Mouse (Mus musculus): ENCODE measurements around the gene S100a1. TPM values are rescaled to one million over a fixed set of nuclear protein-coding genes. Genes with fewer than 3 reads are reported as not detected.

The S100a1 gene
- total and polyA plus RNA-seq, 2 experiments = 123 to 335 TPM

- WGBS = under 1% methylated on average over 66 of the region's 66 CpGs
Measured at GRCm38 (mm10) chr3:90508950-90509746, 5.0 kb downstream of the S100a1 start, which contains the start of gene Chtop. Gene Chtop (minus strand): TSS chr3:90509498.

GRCm38 (mm10) chr3:90508287-90508949, 5.8 kb downstream of the S100a1 start:
- WGBS = under 1% methylated on average over 20 of the region's 20 CpGs
- TF ChIP-seq CTCF (IDR thresholded peaks at IDR 0.05; ENCODE audit: low read depth, low read length) = no peak
- TF ChIP-seq POLR2A (IDR thresholded peaks at IDR 0.05; ENCODE audit: extremely low read depth, insufficient read depth, low read length) = no peak
- DNase-seq (ENCODE audit: extremely low read depth, low read depth, low spot score) = peak; percentile 45
- Histone ChIP-seq H3K79me2 (ENCODE audit: control insufficient read depth, insufficient read depth, low read length) (no peaks in the 10 kb centered on the region; the same call in 1 of the 2 replicates), H3K27ac (replicated peaks; ENCODE audit: insufficient read depth, low read depth, low read length) (peak overlapping the region; percentile 66), H3K36me3 (ENCODE audit: control insufficient read depth, insufficient read depth, low read length) (peaks cover 36% of the 10 kb centered on the region), H3K4me3 (ENCODE audit: insufficient read depth, low read depth, low read length) (peak overlapping the region; percentile 76), H3K27me3 (ENCODE audit: control insufficient read depth, insufficient read depth, low read length) (no peaks in the 10 kb centered on the region), H3K9ac (ENCODE audit: low read depth, low read length) (peak overlapping the region; percentile 94), H3K4me1 (ENCODE audit: control insufficient read depth, insufficient read depth, low read length) (peaks cover 12% of the 10 kb centered on the region)

More at GRCm38 (mm10) chr3:90508950-90509746, 5.0 kb downstream of the S100a1 start, which contains the start of gene Chtop:
- TF ChIP-seq CTCF (IDR thresholded peaks at IDR 0.05; ENCODE audit: low read depth, low read length) = no peak
- peak; percentile 34; the same call in 1 of the 2 replicates for TF ChIP-seq POLR2A (IDR thresholded peaks at IDR 0.05; ENCODE audit: extremely low read depth, insufficient read depth, low read length)
- H3K27me3 ChIP-seq (ENCODE audit: control insufficient read depth, insufficient read depth, low read length) = no peaks in the 10 kb centered on the region
- H3K4me1 ChIP-seq (ENCODE audit: control insufficient read depth, insufficient read depth, low read length) = peaks cover 14% of the 10 kb centered on the region
- peak within 1 kb of the TSS; percentile 76 for H3K4me3 ChIP-seq (ENCODE audit: insufficient read depth, low read depth, low read length)
- H3K27ac ChIP-seq (replicated peaks; ENCODE audit: insufficient read depth, low read depth, low read length) = peak within 1 kb of the TSS; percentile 85
- no peaks in the 10 kb centered on the region; the same call in 1 of the 2 replicates for H3K79me2 ChIP-seq (ENCODE audit: control insufficient read depth, insufficient read depth, low read length)
- DNase-seq (ENCODE audit: extremely low read depth, low read depth, low spot score) = peak; percentile 96
- peaks cover 29% of the 10 kb centered on the region for H3K36me3 ChIP-seq (ENCODE audit: control insufficient read depth, insufficient read depth, low read length)
- peak within 1 kb of the TSS; percentile 94 for H3K9ac ChIP-seq (ENCODE audit: low read depth, low read length)

GRCm38 (mm10) chr3:90506362-90506761, 7.8 kb downstream of the S100a1 start:
- no peaks in the 10 kb centered on the region for H3K27me3 ChIP-seq (ENCODE audit: control insufficient read depth, insufficient read depth, low read length)
- H3K4me3 ChIP-seq (ENCODE audit: insufficient read depth, low read depth, low read length) = no peak overlapping the region
- H3K4me1 ChIP-seq (ENCODE audit: control insufficient read depth, insufficient read depth, low read length) = peaks cover 8% of the 10 kb centered on the region
- no peaks in the 10 kb centered on the region; the same call in 1 of the 2 replicates for H3K79me2 ChIP-seq (ENCODE audit: control insufficient read depth, insufficient read depth, low read length)
- H3K9ac ChIP-seq (ENCODE audit: low read depth, low read length) = no peak overlapping the region
- peaks cover 54% of the 10 kb centered on the region for H3K36me3 ChIP-seq (ENCODE audit: control insufficient read depth, insufficient read depth, low read length)
- peak; percentile 54 for DNase-seq (ENCODE audit: extremely low read depth, low read depth, low spot score)
- TF ChIP-seq CTCF (IDR thresholded peaks at IDR 0.05; ENCODE audit: low read depth, low read length) (no peak), POLR2A (IDR thresholded peaks at IDR 0.05; ENCODE audit: extremely low read depth, insufficient read depth, low read length) (no peak)
- no peak overlapping the region for H3K27ac ChIP-seq (replicated peaks; ENCODE audit: insufficient read depth, low read depth, low read length)
- WGBS = 22% methylated on average over 3 of the region's 3 CpGs

- H3K4me3 ChIP-seq (ENCODE audit: insufficient read depth, low read depth, low read length) = no peak overlapping the region
- no peaks in the 10 kb centered on the region for H3K27me3 ChIP-seq (ENCODE audit: control insufficient read depth, insufficient read depth, low read length)
- no peaks in the 10 kb centered on the region; the same call in 1 of the 2 replicates for H3K79me2 ChIP-seq (ENCODE audit: control insufficient read depth, insufficient read depth, low read length)
- H3K4me1 ChIP-seq (ENCODE audit: control insufficient read depth, insufficient read depth, low read length) = peaks cover 8% of the 10 kb centered on the region
- TF ChIP-seq POLR2A (IDR thresholded peaks at IDR 0.05; ENCODE audit: extremely low read depth, insufficient read depth, low read length) (no peak), CTCF (IDR thresholded peaks at IDR 0.05; ENCODE audit: low read depth, low read length) (no peak)
- H3K27ac ChIP-seq (replicated peaks; ENCODE audit: insufficient read depth, low read depth, low read length) = no peak overlapping the region
- WGBS = 97% methylated on average over 5 of the region's 5 CpGs
- no peak for DNase-seq (ENCODE audit: extremely low read depth, low read depth, low spot score)
- no peak overlapping the region for H3K9ac ChIP-seq (ENCODE audit: low read depth, low read length)
- peaks cover 60% of the 10 kb centered on the region for H3K36me3 ChIP-seq (ENCODE audit: control insufficient read depth, insufficient read depth, low read length)
Measured at GRCm38 (mm10) chr3:90505216-90505615, 9.0 kb downstream of the S100a1 start.

GRCm38 (mm10) chr3:90503444-90503843, 10.7 kb downstream of the S100a1 start:
- no peaks in the 10 kb centered on the region for H3K27me3 ChIP-seq (ENCODE audit: control insufficient read depth, insufficient read depth, low read length)
- H3K4me1 ChIP-seq (ENCODE audit: control insufficient read depth, insufficient read depth, low read length) = peaks cover 8% of the 10 kb centered on the region
- H3K4me3 ChIP-seq (ENCODE audit: insufficient read depth, low read depth, low read length) = no peak overlapping the region
- no peak for TF ChIP-seq CTCF (IDR thresholded peaks at IDR 0.05; ENCODE audit: low read depth, low read length)
- TF ChIP-seq POLR2A (IDR thresholded peaks at IDR 0.05; ENCODE audit: extremely low read depth, insufficient read depth, low read length) = no peak
- no peak overlapping the region for H3K27ac ChIP-seq (replicated peaks; ENCODE audit: insufficient read depth, low read depth, low read length)
- H3K79me2 ChIP-seq (ENCODE audit: control insufficient read depth, insufficient read depth, low read length) = no peaks in the 10 kb centered on the region; the same call in 1 of the 2 replicates
- 88% methylated on average over 4 of the region's 4 CpGs for WGBS
- no peak for DNase-seq (ENCODE audit: extremely low read depth, low read depth, low spot score)
- H3K9ac ChIP-seq (ENCODE audit: low read depth, low read length) = no peak overlapping the region
- H3K36me3 ChIP-seq (ENCODE audit: control insufficient read depth, insufficient read depth, low read length) = peaks cover 73% of the 10 kb centered on the region

Measured in liver, adult 2 months (tissue).